Mouse (Mus musculus): Measurements from ENCODE around the gene S1pr5.
"Not testable (repeated sequence)": the region's sequence is repeated elsewhere in the genome, so short reads cannot be mapped to it uniquely, and the experiment has no call there.

The S1pr5 gene

GRCm38 (mm10) chr9:21235341-21235740 is 12.9 kb downstream of the S1pr5 start:
- DNase-seq, result no peak

DNA sequence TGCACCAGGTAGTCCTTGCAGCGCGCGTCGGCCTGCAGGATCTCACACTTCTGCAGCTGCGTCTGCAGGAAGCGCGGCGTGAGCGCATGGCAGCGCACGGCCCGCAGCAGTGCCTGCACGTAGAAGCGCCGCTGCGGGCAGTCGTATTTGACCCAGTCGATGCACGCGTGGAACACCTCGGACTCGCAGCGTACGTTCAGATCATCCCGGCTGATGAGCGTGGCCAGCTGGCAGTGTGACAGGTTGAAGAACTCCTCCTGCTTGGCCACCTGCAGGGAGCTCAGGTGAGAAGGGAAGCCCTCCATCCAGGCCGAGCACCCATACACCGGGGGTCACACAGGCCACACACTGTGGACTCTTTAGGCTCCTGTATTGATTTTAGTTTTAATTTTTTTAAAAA is 14.4 kb downstream of the S1pr5 start:
- DNase-seq, result no peak

GRCm38 (mm10) chr9:21233366-21233765 is 14.9 kb downstream of the S1pr5 start:
- DNase-seq, result no peak

DNA sequence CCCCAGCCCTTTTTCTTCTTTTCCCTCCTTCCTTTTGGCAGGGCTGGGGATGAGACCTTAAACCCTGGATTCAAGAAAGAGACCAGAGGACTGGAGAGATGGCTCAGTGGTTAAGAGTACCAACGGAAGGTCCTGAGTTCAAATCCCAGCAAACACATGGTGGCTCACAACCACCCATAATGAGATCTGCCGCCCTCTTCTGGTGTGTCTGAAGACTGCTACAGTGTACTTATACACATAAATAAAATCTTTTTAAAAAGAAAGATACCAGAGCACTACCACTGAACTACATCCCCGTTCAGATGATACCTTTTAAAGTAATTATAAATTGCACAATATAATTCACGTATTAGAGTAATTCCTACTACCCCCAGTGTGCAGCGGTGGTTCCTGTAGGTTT is 15.4 kb downstream of the S1pr5 start:
- no peak for DNase-seq

- DNase-seq, result no peak
These were observed 16.7 kb downstream of the S1pr5 start for GRCm38 (mm10) chr9:21231551-21231950.

DNA sequence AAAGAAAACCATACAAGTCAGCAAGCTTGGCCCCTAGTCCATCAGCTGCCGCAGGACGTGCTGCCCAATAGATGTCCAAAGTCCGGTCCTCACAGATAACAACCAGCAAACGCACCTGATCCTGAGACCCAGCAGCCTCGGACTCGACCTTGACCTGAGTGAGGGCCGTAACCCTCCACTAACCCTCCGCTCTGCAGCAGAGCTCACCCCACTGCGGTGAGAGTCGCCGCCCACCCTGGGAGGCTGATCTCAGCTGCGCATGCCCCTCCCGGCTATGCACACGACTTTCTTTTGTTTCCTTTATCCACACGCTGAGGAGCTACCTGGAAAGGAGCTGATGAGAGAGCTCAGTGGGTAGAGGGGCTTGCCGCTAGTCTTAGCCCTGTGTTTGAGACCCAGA is 20.9 kb downstream of the S1pr5 start:
- DNase-seq, result peak; percentile 48 to 60

DNA sequence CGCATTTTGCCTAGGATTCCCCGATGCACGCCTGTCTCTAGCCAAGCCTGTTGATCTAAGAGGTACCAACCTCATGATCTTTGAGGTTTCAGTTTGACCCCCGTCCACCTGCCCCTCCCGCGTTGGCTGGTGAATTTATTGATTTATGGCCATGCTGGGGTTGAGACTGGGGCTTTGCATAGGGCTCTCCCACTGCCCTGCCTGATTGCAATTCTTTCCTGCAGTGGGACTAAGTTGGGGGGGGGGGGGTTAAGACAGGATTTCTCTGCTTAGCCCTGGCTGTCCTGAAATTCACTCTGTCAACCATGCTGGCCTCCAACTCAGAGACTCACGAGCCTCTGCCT is 22.9 kb downstream of the S1pr5 start:
- DNase-seq, result no peak

DNA sequence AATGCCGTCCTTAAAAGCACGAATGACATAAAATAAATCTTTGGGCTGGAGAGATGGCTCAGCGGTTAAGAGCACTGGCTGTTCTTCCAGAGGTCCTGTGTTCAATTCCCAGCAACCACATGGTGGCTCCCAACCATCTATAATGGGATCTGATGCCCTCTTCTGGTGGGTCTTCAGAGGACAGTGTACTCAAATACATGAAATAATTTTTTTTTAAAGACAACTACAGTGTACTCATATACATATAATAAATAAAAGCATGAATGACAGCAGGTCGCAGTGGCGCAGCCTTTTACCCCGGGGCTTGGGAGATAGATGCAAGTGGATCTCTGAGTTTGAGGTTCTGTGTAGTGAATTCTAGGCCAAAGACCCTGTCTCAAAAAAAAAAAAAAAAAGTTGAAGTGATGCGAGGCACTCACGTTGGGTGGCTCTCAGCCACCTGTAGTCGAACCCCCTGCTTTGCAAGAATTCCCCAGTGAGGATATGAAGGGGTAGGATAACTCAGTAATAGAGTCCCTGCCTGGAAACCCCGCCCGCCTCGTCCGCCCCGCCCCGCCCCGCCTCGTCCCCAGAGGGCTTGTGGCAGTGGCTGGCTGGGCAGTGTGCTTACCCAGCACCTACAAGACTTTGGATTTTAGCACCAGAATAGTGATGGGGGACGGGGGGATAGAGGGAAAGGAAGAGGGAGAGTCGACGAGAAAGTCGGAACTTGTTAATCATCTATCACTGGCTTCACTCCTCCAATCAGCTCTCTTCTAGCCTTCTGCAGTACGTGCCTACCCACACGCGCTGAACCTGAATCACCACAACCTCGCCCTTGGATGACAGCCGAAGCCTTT is 23.4 kb downstream of the S1pr5 start:
- DNase-seq, result no peak

DNA sequence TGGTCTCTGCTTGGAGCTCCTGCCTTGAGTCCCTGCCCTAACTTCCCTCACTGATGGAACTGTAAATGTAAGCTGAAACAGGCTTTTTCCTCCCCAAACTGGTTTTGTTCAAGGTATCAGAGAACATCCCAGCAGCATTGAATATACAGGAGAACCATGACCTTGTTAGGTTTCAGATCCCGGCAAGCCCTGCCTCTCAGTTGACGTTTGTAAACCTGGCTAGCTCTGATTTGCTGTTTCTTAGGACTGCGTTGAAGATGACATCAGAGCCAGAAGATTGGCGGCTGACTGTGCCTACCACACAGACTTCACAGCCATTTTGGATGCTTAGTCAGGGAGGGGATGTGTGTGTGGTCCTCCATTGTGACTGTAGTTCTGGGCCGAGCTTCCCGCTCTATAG is 24.3 kb downstream of the S1pr5 start:
- no peak for DNase-seq

- DNase-seq, result not testable (repeated sequence)
These were observed 24.8 kb downstream of the S1pr5 start for GRCm38 (mm10) chr9:21223490-21223889.

GRCm38 (mm10) chr9:21221383-21221929 is 26.8 kb downstream of the S1pr5 start:
- DNase-seq, result peak in 1 of 2 experiments; percentile 24

DNA sequence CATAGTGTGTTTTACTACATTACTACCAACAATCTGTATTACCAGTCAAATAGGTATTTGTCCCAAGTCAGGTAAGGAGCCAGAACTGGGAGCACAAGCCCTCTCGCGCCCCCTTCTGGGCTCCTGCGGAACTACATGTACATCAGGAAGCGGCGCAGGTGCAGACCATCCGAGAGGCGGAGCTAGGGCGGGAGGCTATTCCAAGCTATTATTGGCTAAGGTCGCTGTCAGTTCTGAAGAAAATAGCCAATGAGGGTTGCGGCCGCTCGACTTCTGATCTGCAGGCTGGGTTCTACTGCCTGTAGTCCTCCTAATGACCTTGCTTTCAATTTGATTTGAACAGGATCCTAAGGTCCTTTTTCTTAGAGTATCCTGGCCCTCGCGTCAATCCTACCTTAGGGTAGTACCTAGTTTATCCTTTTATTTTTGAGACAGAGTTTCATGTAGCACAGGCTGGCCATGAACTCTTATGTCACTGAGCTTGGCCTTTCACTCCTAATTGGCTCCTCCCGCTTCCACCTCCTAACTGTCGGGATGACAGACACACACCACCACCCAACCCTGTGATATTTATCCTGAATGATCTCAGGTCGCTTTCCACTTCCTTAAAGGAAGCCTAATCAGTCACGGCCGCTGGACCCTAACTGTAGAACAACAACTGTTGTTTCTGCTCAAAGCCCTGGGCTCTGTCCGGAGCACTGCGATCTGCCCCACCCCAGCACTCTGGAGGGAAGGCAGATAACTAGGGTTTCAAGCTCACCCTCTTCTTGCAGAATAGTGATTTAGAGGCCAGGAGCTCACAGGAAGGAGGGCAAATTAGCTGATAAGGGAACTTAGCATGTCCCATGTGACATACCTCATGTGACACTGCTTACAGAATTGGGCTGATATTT is 27.5 kb downstream of the S1pr5 start:
- DNase-seq, result peak; percentile 92 to 94

GRCm38 (mm10) chr9:21219820-21220219 is 28.4 kb downstream of the S1pr5 start:
- DNase-seq, result no peak

- no peak for DNase-seq
These were observed 32.0 kb downstream of the S1pr5 start for GRCm38 (mm10) chr9:21216050-21216841.

GRCm38 (mm10) chr9:21213617-21214190 is 34.5 kb downstream of the S1pr5 start:
- no peak for DNase-seq

- DNase-seq, result no peak
These were observed 36.6 kb downstream of the S1pr5 start for GRCm38 (mm10) chr9:21211624-21212023.

GRCm38 (mm10) chr9:21210821-21211220 is 37.4 kb downstream of the S1pr5 start:
- no peak for DNase-seq

DNA sequence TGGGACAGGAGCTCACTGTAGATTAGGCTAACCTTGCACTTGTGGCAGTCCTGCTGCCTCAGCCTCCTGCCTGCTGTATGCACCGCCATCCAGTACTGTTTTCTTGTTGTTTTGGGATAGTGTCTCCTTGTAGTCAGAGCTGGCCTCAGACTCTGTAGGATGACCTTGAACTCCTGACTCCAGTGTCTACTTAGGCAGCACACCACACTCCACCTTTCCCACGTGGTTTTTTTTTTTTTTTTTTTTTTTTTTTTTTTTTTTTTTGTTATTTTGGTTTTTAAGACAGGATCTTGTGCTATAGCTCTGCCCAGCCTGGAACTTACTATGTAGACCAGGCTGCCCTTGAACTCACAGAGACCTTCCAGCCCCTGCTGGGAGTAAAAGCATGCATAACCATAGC is 39.6 kb downstream of the S1pr5 start:
- no peak for DNase-seq

DNA sequence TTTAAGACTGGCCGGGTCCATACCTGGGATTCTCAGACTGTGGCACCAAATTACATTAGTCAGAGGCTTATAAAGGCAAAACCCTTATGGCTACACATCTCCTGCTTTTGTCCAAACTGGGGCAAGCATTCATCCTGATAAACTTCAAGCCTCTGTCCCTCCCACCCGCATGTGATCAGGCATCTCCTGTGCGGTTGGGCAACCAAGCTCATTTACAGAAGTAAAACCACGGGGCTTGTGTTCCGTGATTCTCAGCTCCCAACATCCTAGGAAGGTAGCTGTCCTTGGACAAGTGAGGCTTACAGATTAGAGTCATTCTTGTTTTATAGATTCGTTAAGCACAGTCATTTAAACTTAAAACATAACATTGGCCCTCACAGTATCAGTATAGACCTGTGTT is 41.4 kb downstream of the S1pr5 start:
- no peak for DNase-seq

DNA sequence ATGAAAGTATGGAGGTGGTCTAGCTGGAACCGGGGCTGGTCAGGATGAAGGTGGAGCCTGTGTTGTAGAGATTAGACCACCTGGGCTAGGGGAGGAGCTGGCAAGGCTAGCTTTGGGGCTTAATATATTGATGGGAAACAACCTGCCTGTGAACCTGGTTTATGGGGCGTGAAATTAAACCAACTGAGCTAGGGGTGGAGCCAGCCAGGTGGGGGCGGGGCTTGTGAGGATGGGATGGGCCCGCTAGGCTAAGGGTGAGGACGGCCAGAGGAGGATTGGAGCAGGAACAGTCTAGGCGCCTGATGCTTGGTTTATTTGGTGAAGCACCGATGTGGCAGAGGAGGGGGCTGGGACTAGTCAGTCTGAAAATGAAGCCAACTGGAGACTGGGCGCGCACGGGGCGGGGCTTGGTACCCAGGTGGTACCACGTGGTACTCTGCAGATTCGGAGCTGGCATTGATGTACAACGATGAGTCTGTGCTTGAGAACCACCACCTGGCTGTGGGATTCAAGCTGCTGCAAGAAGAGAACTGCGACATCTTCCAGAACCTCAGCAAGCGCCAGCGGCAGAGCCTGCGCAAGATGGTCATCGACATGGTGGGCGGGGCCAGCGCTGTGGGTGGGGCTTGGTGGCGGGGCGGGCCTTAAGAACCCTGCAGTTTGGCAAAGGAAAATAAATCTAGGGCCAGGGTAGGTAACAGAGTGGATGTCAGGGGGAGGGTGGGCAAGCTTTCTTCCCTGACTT is 43.5 kb downstream of the S1pr5 start:
- DNase-seq, result no peak

- DNase-seq, result no peak
These were observed 44.1 kb downstream of the S1pr5 start for GRCm38 (mm10) chr9:21204156-21204527.

- no peak for DNase-seq
These were observed 49.3 kb downstream of the S1pr5 start for GRCm38 (mm10) chr9:21198960-21199359.

Data from thymus, postnatal 36 days (tissue).